Mouse (Mus musculus) cerebellum, adult 9-10 months (tissue): ENCODE measurements at regions not wholly inside any gene's neighbourhood (a gene's known extent, or its start where the extent isn't known, plus 50 kb on each side); places are given as distances from the start of the nearest gene placed in this dataset.

ENCODE experiments used
- DNase-seq: peaks from one replicate; pipeline ENCODE4 v3.0.0; 2022

- DNase-seq: no peak
Measured at GRCm38 (mm10) chr8:97942921-97943320, 1473.3 kb downstream of the Cdh8 start.

- peak; percentile 19 for DNase-seq
Measured at GRCm38 (mm10) chr8:97936836-97937235, 1479.4 kb downstream of the Cdh8 start.
